Mouse (Mus musculus): ENCODE measurements at regions not wholly inside any gene's neighbourhood (a gene's known extent, or its start where the extent isn't known, plus 50 kb on each side); places are given as distances from the start of the nearest gene placed in this dataset.
"Not testable (repeated sequence)": the region's sequence is repeated elsewhere in the genome, so short reads cannot be mapped to it uniquely, and the experiment has no call there.

DNA sequence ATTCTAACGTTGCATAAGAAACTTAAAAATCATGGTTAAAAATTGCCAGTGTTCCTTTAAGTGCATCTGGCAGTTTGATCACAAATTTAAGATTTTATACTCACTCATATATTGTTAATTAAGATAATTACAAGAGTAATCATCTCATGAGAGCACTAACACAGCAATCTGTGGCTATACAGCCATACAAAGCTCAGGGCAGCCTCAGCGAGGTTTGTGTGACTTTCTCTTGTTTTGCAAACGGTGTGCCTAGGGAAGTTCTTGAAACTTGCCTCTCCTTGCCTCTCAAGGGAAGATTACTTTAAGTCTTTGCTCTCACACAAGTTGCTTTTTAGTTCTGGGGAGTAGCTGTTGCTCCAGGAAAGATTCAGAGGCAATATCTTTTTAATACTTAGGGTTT lies 58.1 kb upstream of the Slc1a4 start:
- no peak for DNase-seq (ENCODE audit: inconsistent ontology term)

DNA sequence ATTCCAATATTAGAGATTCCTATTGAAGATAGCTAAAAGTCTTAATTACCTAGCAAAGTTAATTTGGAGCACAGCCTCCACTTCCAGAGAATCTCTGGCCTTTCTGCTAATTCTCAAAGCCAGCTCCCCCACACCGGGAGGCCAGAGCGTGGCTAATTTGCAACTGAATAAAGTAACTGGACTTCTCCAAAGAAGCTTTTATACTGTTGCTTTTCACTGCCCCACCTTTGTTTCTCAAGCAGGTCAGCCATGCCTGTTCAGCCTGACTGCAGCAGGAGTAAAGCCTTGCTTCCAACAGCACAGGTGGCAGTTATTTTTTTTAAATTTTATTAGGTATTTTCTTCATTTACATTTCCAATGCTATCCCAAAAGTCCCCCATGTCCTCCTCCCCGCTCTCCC lies 60.8 kb upstream of the Slc1a4 start:
- not testable (repeated sequence) for DNase-seq (ENCODE audit: inconsistent ontology term)

DNA sequence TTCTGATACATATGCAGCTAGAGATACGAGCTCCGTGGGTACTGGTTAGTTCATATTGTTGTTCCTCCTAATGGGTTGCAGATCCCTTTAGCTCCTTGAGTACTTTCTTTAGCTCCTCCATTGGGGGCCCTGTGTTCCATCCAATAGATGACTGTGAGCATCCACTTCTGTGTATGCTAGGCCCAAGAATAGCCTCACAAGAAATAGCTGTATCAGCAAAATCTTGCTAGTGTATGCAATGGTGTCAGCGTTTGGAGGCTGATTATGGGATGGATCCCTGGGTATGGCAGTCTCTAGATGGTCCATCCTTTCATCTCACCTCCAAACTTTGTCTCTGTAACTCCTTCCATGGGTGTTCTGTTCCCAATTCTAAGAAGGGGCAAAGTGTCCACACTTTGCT lies 61.3 kb upstream of the Slc1a4 start:
- DNase-seq (ENCODE audit: inconsistent ontology term) = not testable (repeated sequence)

DNA sequence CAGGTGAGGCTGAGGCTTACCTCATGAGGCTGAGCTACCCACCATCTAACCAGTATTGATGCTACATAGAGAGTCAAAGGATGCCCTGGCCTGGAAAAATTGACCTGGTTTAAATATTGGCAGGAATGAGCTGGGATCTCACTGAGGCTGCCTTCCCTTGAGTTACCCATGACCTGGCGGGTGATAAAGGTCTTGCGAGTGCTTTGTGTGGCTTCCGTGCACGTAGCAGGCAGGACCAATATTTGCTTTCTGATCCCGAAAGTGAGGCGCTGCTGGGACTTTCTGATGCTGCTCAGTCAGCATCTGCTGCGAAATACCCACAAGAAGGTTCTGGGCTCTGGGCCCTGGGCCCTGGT lies 63.3 kb upstream of the Slc1a4 start:
- peak; percentile 42 for DNase-seq (ENCODE audit: inconsistent ontology term)

DNA sequence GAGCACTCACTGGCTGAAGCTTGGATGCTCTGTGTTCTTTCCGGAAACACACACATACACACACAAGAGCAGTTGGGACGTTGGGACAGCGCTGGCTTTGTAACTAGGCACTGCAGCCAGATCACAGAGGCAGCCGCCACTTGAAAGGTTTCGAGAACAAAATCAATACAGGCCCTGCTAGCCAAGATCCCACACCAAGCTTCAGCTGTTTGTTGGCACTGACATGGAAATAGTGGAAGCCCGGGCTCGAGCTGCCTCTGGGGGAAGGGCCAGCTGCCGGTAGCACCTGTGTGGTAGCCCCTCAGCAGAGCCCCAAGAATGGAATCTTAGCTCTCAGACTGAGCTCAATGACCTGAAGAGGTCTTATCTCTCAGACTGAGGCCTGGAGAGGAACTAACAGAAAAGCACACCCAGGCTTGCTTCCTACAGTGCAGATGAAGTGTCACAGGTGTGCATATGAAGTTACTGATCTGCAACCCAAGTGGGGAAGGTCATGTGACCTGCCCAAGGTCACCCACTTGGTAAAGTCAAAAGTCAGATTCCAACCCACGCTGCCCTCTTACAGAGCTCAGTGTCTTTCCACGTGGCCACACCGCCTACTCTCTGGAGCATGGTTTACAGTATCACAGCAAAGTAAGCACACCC lies 63.8 kb upstream of the Slc1a4 start:
- DNase-seq (ENCODE audit: inconsistent ontology term) = no peak

DNA sequence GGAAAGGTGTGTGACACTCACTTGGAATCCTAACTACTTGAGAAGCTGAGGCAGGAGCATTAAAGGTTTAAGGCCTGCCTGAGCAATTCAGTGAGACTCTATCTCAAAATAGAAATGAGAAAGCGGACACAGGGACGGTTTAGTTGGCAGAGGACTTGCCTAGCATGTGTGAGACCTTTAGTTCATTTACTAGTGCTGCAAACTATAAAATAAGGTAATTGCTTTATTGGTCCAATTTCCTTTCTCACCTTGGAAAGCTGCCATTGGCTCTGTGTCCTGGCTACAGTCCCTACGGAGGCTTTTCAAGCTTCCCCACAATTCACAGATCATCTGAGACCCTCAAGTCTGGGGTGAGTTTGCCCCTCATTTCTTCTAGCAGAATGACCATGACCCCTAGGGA lies 64.4 kb upstream of the Slc1a4 start:
- no peak for DNase-seq (ENCODE audit: inconsistent ontology term)

DNA sequence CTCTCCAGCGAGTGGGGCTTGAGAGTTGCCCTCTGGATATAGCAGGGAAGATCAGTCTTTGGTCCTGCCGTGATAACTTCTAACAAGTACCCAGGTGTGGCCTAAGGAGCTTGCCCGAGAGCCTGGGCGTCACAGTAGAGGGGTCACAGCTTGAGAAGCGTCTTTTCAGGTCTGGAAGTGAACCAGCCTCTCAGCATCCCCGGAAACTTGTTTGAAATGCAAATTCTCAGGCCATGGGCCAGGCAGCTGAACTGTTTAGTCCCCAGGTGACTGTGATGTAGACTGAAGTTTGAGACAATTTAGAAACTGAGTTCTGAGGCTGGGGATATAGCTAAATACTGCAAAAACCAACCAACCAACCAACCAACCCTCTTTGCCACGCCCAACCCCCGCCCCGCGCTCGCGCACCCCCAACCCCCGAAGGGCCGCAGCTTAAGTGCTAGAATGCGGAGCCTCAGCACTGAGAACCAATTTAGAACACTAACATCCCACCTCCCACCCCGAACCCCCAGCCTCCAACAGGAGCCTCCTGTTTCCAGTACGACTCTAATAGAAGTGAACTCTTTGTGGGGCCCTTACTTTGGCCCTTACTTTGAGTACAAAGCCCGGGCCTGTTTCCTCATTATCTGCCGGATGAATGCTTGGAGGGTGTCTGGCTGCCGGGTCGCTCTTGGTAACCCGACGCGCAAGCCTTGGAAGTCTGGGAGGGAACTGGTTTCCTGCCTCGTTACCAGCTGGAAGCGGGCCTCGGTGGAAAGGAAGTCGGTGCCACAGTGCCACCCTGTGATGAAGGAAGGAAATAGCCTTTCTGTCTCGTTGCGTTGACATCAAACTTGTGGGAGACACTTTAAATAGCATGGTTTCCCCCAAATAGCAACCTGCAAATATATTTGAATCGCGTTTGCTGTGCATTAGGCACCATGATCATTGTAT lies 68.1 kb upstream of the Slc1a4 start:
- peak; percentile 89 for DNase-seq (ENCODE audit: inconsistent ontology term)

DNA sequence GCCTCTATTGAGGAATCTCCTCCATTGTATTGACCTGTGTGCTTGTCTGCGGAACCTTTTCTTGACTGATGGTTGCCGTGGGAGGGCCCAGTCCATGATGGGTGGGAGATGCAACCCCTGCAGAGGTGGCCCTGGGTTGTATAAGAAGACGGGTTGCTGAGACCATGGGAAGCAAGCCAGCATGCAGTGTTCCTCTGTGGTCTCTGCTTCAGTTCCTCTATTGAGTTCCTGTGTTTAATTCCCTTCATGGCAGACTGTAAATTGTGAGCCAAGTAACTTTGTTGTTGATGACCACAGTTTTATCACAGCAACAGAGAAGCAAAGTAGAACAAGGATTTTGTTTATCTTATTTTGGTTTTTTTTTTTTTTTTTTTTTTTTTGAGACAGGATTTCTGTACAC lies 70.9 kb upstream of the Slc1a4 start:
- no peak for DNase-seq (ENCODE audit: inconsistent ontology term)

DNA sequence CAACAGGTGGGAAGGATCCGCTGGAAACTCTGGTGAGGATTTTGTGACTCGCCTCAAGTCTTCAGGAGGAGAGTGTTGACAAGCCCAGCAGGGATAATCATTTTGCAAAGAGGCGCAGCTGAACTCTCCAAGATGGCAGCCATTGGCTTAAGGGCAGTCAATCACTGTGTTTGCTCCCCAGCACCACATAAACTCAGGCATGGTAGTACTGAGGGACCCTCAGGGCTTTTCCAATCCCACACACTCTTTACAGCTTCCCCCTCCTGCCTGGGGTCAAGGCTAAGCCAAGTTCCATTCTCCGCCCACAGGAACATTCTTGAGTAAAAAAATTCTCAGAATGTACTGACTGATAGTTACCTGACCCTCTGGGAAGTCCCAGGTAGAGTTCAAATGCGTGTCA lies 72.0 kb upstream of the Slc1a4 start:
- no peak for DNase-seq (ENCODE audit: inconsistent ontology term)

DNA sequence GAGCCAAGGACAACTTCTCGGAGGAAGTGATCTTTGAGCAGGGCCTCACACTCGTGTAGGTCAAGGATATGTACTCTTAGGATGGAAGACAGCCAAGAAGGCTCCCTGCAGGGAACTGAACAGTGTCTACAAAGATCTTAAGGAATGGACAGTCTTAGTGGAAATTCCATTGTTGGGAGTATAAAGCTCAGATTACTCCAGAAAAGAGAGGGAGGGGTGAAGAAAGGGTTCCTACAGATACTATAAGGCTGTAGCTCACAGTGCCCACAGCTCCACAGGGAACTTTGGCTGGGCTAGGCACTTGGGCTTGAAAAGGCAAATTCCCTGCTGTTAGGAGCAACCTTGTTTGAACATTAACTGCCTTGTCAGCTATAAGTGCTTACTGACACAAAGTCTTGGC lies 85.6 kb upstream of the Slc1a4 start:
- DNase-seq (ENCODE audit: inconsistent ontology term) = no peak

DNA sequence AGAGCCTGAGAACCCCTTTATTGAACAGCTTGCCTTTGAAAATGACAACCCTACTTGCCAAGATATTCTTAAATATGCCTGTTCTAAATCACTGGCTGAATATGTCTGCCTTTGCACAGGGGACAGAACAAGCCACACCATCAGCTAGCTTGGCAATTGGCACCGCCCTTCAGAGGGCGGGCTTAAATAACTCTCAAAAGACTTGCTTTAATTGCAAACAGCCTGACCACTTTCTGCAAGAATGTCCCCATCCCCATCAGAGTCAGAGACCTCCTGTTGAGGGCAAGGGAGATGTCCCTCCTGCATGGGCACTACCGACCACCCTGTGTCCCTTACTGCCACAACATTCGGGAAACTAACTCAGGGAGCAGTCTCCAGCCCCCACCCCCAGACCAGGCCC lies 88.4 kb upstream of the Slc1a4 start:
- DNase-seq (ENCODE audit: inconsistent ontology term) = no peak

DNA sequence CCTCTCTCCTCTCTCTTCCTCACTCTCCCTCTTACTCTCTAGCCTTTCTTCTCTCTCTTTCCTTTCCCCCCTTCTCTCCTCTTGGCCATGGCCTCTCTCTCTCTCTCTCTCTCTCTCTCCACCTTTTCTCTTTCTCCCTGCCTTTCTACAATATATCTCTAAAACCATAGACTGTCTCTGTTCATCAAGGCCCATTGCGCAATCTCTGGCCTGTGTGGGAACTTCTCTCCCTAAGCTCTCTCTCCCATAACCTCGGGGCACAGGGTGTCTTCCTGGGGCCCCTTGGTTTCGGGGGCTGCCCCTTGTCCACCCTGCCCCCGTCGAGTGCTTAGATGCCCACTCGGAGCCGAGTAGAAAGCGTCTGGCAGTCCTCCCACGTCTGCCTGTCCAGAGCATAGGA lies 103.5 kb upstream of the Slc1a4 start:
- no peak for DNase-seq (ENCODE audit: inconsistent ontology term)

DNA sequence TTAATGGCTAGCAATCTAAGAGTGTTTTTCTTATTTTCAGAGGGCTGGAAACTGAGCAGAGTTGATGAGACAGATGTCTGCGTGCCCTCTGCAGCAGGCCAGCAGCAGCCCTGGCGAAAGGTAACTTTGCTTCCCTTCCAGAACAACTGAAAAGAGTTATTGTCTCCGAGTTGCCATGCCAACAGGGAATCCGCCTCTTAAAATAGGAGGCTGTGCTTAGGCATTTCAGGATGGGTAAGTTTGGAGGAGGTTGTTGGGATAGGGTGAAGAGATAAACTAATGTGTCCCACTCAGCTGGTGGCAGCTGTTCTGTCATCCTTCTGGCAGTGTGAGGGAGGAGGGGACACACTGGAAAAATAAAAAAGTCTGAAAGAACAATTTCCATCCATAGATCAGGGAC lies 100.6 kb upstream of the Sertad2 start:
- no peak for DNase-seq (ENCODE audit: inconsistent ontology term)

DNA sequence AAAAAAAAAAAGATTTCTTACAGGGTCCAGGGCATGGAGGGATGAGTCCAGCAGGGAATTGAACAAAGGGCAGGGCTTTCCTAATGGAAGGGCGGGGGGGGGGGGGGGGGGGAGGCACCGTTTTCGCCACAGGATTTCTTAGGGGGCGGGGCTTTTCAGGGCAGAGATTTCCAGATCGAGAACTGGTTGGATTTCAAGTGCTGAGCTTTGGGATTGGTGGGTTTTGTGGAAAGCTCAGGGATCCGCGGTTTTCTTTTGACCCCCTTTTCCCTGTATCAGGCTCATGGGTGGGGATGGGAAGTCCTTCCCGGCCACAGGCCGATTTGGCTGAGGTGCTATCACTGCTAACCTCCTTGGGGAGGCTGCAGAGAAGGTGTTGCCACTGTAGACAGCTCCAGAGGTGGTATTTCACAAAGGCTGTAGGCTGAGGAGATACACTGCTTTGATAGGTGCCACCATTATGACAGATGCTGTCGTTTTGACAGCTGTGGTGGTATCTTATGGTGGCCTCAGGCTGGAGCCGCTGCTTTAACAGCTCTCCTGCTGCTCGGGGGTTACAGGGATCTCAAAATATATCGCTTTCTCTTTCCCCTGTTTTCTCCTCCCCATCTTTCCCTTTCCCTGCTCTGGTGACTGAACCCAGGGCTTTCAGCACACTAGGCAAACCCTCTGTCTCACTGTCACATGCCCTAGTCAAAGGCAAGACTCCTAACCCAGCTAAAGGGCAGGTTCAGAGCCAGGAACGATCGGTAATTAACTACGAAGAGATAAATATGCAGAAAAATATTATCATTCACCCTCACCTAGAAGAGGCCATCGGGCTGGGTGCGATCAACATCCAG lies 97.8 kb upstream of the Sertad2 start:
- peak; percentile 17 for DNase-seq (ENCODE audit: inconsistent ontology term)

DNA sequence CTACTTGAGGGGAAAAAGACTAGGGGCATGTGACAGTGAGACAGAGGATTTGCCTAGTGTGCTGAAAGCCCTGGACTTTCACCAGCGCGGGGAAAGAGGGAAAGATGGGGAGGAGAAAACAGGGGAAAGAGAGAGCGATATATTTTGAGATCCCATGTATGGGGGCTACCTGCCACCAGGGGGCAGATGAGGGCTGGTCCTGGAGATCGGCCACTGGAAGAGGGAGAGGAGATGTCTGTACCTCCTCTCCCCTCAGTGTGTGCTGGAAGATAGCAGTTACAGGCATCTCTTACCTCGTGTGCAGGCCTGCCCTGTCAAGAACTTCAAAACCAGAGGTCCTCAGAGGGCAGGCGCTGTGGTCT lies 97.2 kb upstream of the Sertad2 start:
- DNase-seq (ENCODE audit: inconsistent ontology term) = peak; percentile 80

DNA sequence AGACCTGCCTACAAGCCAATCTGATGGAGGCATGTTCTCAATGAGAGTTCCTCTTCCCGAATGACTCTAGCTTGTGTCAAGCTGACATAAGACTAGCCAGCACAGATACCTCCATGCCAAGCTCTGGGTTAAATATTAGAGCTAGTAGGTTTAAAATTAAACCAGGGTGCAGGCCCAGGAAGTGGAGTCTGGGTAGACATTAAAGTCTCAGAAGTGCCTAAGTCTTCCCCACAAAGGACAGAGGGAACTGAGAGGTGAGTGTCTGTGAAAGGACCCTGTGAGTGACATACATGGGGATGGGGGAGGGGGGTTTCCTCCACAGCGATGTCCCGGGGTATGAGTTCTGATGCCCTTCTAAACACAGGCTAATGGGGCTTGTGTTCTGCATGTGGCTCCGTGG lies 90.2 kb upstream of the Sertad2 start:
- no peak for DNase-seq (ENCODE audit: inconsistent ontology term)

DNA sequence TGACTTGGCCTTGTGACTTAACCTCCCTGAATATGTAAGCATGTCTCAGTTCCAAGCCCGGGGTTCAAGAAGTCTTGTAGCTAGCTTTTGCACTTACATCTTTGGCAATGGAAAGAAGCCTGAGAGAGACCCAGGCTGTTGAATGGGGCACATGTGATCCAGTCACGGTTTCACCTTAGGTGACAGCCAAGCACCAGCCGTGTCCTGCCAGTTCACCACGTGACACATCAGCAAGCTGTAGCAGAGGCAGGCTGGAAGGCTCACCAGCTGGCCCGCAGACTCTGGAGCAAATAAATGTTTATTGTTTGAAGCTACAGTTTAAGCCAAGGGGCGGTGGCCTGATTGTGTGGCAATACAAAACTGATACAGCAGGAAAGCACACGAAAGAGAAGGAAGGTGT lies 89.3 kb upstream of the Sertad2 start:
- no peak for DNase-seq (ENCODE audit: inconsistent ontology term)

DNA sequence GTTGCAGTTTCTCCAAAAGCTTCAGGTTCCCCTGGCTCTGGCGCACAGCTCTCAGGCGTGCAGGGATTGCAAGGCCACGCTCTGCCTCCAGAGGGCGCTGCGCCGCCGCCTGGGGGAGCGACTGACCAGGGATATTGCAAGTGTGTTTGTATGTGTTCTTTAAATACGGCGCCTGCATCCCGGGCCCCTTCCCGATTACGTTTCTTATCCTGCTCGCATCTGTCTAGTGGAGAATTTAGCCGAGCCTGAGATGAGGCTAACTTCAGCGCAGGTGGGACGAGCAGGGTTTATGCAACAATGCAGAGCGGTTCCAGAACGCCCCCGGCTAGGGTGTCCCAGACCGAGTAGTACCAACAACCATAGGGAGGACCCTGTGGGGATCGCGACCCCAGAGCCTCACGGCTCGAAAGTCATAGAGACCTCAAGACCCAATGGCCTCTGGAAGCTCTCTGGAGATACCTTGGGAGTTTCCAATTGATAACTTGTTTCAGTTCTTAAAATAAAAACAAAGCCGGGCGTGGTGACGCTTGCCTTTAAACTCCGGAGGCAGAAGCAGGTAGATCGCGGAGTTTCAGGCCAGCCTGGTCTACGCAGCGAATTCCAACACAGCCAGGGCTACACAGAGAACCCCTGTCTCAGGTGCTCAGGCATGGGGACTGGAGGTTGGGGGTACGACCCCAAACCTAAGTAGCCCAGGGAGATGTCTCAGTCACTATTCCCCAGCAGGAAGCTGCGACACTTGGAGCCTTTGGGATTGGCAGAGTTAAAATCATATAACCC lies 87.8 kb upstream of the Sertad2 start:
- DNase-seq (ENCODE audit: inconsistent ontology term) = peak; percentile 86

DNA sequence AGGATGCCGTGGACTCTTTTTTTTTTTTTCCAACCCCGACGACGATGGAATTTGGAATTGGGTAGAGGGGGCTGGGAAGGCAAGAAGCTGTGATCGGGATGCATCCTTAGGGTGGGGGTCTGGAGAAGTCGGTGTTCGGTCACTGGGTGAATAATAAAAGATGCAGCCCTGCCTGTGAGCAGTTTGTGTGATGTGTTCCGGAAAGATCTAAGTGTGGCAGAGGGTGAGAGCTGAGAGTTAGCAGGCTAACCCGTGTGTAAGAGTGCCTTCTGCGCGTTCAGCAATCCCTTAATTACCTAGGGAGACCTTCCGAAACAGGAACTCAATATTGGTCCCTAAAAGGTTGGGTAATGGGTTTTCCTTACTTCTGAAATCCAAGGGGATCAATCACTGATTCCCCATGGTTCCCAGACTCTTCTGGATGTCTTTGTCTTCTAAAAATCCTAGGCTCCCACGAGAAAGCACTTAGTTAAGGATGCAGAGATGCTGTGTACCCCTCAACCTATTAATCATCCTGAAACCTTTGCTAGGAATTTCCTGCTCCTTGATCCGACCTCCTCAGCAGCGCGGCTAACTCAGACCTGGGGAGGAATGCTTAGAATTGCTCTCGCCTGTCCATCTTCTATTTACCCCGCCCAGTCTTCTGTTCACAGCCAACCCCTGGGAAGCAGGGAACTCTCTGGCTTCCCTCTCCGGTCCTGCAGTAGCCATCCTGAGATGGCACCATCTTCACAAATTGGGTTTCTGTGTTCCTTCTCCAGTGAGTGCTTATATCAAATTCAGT lies 87.0 kb upstream of the Sertad2 start:
- DNase-seq (ENCODE audit: inconsistent ontology term) = peak; percentile 46

DNA sequence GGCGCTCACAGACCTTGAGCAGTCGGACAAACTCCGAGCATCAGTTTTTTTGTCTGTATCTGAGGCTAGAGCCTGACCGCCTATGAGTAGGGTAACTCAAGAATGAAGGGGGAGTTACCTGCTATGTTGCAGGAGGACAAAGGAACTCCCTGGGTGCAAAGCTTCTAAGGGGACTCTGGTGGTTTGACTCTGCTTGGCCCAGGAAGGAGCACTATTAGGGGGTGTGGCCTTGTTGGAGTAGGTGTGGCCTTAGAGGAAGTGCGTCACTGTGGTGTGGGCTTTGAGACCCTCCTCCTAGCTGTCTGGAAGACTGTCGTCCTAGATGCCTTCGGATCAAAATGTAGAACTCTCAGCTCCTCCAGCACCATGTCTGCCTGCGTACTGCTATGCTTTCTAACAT lies 83.9 kb upstream of the Sertad2 start:
- no peak for DNase-seq (ENCODE audit: inconsistent ontology term)

DNA sequence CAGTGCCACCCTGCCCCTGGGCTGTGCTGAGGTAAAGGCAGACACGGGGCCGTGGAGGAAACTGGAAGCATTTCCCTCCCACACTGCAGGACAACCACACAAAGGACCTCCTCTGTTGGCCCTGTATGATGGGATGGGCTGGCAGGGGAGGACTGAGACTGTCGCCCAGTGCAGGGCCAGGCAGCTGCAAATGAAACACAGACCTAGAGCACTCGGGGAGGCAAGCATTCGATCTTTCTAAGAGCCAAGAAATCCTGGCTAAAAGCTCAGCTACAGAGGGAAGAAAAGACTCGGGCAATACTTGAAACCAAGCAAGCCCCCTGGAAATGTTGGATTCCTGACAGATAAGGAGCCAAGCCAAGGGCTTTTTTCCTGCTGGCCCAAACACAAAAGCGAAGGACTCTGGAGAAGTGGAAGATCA lies 82.5 kb upstream of the Sertad2 start:
- DNase-seq (ENCODE audit: inconsistent ontology term) = peak; percentile 56

All from Muller cell, postnatal 12 days (primary cell).